Mouse (Mus musculus) adrenal gland, adult 8-10 months (tissue): ENCODE measurements at regions not wholly inside any gene's neighbourhood (a gene's known extent, or its start where the extent isn't known, plus 50 kb on each side); places are given as distances from the start of the nearest gene placed in this dataset.

Experiments used
- DNase-seq: peaks from one replicate; pipeline ENCODE4 v3.0.0; 2022

DNA sequence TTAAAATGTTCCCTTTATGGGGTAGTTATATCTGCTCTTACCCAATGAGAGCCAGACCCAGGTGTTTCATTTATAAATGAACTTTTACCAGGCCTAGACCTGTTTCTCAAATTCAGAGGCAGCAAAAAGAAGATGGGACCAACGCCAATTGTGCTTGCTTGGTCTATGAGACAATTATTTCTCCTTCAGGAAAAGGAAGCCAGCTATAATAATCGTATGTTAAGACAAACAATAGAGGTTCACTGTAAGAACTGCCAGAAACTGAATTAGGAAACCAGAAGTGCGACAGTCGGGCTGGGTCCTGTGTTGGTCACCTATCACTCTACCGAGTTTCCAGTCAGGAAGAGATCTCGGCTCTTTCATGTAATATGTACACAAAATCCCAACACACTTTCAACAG, 335.8 kb upstream of the Dach1 start:
- no peak for DNase-seq

GRCm38 (mm10) chr14:98477416-98477815, 307.9 kb upstream of the Dach1 start:
- no peak for DNase-seq

DNA sequence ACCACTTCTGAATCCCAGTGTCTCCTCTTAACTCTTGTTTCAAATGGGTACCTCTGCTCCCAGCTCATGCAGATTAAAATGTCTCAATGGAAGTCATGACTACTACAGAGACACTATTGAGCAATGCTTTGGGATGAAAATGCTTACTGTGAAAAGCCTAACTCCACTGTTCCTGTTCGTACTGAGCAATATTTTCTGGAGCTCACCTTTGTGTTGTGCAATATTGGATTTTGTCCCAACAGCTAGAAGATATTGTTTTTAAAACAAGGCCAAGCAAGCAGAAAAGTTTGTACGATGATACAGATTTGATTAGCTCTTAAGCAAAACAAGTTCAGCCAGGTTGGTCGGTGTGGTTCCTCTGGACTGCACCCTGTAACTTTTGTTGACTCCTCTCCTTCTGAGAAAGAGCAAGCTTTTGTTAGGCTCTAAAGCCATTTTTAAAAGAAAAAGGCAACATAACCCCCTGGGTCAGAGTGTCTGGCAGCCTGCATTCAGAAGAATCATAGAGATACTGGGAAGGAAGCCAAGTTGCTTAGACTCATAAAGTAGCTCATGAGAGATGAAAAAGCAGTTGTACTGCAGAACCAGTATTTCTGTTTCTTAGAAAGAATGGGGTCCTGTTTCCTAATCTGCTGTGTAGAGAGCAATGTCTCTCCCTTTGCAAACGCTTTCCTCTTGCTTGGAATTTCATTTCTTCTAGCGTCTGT, 302.4 kb upstream of the Dach1 start:
- no peak for DNase-seq

DNA sequence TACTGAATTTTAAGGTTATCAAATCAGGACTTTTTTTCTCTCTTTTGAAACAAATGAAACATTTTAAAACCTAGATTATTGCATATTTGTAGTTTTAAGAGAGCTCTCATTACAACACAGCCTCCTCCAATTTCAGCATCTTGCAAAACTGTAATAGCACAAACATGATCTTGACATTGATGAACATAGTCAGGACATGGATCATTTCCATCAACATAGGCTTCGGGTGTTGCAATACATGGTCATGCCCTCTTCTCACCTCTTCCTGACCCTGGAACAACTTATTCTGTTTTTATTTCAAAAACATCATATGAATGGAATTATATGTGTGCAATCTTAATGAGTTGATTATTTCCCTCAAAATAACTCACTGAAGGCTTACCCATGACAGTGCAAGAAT, 284.9 kb upstream of the Dach1 start:
- DNase-seq: no peak

- no peak for DNase-seq
These were observed 282.6 kb upstream of the Dach1 start for GRCm38 (mm10) chr14:98452191-98452590.

DNA sequence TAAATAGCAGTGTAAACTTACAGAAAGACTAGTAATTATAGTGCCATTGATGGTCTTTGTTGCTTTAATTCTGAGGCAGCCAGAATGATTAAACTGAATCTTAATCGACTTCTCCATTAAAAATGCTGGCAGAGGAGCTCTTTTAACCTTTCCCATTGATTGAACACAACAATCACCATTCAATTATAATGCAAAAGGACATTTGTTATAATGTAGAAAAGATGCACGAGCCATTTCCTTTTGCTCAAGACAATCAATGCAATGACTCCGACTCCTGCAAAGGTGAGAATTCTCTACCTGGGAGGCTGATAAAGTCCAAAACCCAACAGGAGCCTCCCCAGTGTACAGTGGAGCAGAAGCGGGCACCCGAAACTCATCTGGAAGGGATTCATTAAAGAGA, 280.0 kb upstream of the Dach1 start:
- DNase-seq: no peak

DNA sequence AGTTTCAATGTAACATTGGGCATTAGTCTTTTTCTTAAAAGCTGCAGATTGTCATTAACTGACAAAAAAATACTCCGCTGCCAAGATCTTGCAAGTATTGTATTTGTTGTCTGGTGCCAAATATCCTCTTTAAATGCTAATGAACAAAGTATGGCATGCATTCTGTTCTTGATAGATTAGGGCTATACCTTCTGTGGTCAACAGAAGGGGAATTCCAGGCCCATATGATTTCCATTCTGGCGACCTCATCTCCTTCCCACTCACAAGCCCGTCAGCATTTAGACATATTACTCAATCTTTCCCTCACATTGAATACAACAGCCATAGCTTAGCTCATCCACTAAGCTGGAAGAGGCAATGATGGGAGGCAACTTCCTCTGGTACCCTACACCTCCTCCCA, 272.8 kb upstream of the Dach1 start:
- DNase-seq: no peak

DNA sequence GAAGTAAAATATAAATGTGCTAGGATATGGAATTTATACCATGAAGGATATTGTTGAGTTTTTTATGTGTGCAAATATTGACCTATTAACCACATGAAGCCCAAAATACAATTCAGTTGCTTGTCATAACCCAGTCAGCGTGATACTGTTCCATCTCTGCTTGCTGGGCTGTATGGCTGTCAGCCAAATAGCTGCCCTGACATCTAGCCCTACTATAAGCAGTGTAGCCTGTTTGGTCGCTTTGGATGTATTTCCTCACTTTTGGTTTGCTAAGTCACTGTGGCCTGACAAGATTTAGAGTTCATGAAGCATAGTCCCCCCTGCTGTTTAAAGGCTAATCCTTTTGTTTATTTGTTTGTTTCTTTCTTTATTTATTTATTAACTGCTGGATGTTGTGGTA, 272.4 kb upstream of the Dach1 start:
- no peak for DNase-seq

DNA sequence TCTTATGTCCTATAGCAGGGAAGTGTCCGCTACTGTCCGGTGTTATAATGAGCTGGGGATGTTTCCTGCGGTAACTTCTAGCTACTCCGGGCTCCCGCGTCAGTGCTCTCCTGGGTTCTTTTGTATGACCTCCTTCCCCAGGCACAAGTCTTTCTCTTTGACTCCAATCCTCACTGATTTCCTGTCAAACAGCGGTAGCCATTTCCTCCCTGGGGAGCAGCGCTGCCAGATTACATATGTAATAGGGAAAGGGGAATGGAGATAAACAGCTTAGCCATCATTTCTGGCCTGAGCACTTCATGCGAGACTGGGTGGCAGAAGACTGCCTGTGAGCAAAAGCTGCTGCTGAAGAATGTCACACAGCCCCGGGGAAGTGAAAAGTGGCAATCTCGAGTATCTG, 262.4 kb upstream of the Dach1 start:
- no peak for DNase-seq

GRCm38 (mm10) chr14:98417719-98418118, 248.2 kb upstream of the Dach1 start:
- no peak for DNase-seq

GRCm38 (mm10) chr14:98414201-98414600, 244.6 kb upstream of the Dach1 start:
- no peak for DNase-seq

GRCm38 (mm10) chr14:98405936-98406635, 236.5 kb upstream of the Dach1 start:
- no peak for DNase-seq

DNA sequence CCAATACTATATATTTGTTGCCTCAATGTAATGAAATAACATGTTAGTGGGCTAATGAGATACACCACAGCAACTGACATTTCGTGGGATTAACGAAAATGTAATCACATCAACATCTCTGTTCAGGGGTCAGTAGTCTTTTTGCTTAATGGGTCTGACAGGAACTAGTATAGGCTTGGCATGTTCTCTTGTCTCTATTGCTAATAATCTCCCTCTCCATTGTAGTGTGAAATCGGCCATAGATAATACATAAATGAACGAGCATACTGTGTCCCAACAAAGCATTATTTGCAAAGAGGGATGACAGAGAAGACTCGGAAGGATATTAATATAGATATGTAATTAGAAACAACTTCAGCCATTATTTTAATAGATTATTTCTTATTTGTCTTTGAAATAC, 234.5 kb upstream of the Dach1 start:
- DNase-seq: no peak

- no peak for DNase-seq
These were observed 218.3 kb upstream of the Dach1 start for GRCm38 (mm10) chr14:98387871-98388270.
